Mouse (Mus musculus): ENCODE data around the gene Dohh. TPM values are rescaled to one million over a fixed set of nuclear protein-coding genes. Genes with fewer than 3 reads are reported as not detected.

Gene Dohh
- 10 to 100 TPM; 36.5 to 42.5 TPM for total RNA-seq (2021)
- long read RNA-seq, experiment 1, transcript Dohh-201 (5 exons, 1,444 nt), result major isoform, 38 of 64 reads
- long read RNA-seq, experiment 1, partial matches to known transcripts, result 26 of 64 reads
- long read RNA-seq, experiment 1, other reads (novel, unspliced or antisense), result 0 of 64 reads
- long read RNA-seq, experiment 2, transcript Dohh-201 (5 exons, 1,444 nt), result major isoform, 69 of 72 reads
- long read RNA-seq, experiment 2, partial matches to known transcripts, result 3 of 72 reads
- long read RNA-seq, experiment 2, other reads (novel, unspliced or antisense), result 0 of 72 reads

DNA sequence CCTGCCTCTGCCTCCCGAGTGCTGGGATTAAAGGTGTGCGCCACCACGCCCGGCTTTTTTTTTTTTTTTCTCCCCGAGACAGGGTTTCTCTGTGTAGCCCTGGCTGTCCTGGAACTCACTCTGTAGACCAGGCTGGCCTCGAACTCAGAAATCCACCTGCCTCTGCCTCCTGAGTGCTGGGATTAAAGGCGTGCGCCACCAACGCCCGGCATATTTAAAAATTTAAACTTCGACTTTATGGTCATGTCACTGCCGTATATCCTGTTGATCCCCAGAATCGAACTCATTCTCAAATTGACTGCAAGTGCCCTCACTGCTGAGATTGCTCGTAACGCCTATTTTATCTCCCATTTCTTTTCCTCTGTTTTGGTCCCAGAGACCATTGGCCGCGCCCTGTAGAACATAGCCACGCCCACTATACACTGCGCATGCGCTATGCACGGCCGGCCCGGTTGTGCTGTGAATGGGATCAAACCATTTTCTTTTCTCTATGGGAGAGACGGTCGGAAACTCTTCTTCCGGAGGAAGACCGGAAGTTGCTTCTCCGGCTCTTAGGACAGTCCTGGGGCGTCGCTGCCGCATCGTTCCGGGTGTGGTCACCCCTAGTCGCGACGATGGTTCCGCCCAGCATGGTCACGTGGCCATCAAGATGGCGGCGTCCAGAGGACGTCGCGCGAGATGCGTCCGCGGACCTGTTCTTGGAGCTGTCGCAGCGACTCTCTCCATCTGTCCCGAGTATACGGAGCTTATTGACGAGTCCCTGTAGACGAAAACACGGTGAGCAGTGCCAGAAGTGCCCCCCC is at the start of gene Dohh, which contains the start of gene Gm48551:
TSS of gene Dohh (plus strand) at position 627 of the 803 bp plus-strand sequence.
TSS of gene Gm48551 (plus strand) at position 665 of the 803 bp plus-strand sequence.
- intact Hi-C loops (cut with DNase I), result no loop called here
- DNase-seq, result peak; percentile 98 to 99

DNA sequence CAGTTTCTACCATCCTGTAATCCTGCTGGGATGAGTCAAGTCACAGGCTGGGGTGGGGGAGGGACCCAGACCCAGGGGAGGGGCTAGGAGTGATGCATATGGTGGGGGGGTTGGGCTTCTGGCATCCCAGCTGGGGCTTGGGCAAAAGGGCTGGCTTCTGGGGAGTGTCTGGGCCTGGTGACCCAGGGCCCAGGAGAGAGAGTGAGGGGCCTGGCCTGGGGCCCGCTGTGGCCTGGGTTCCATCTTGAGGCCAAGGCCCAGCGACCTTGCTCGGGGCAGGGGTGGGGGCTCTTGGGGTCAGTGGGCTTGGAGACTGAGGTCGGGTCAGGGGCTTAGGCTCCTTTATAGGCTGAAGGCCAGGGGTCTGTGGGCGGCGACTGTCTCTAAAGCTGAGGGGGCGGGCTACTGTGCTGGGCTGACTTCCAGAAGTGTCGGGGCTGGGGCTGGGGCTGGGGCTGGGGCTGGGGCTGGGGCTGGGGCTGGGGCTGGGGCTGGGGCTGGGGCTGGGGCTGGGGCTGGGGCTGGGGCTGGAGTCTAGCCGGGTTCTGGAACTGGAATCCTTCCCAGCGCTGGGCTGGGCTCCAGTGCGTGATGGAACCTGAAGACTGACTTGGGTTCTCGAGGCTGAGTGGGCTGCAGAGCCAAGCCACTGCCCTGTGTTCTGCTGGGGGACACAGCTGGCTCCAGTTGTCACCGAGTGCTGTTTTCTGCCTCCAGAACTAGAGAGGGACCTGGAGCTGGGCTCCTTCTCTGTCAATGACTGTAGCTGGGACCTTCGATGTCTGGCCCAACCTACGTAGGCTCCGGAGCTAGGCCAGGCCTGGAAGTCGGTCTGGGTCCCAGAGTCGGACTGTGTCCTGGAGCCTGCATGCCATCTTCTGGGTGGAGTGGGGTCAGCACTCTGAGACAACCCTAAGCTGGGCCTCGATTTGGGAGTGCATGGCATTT is 48.6 kb upstream of the Dohh start:
- intact Hi-C loops (cut with DNase I), result no loop called here
- DNase-seq, result no peak

DNA sequence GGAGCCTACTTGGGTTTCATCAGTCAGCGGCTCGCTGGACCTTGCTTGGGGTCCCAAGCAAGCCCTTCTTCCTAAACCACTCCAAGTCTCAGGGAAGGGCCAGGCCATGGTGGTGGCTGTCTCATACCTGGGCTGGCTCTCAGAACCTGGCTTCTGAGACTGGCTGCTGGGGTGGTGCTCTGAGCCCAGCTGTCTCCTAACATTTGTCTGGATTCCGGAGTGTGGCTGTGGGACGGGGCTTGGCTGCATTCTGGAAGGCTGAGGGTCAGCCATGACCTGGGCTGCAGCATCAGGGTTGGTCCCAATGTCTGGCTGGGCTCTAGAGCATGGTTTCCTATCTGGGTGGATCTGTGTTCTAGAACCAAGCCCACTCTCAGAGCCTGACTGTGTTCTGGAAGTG is 47.7 kb upstream of the Dohh start:
- intact Hi-C loops (cut with DNase I), result no loop called here
- no peak for DNase-seq

- intact Hi-C loops (cut with DNase I), result no loop called here
- DNase-seq, result no peak
Measured at GRCm38 (mm10) chr10:81340551-81341332, 43.5 kb upstream of the Dohh start.

DNA sequence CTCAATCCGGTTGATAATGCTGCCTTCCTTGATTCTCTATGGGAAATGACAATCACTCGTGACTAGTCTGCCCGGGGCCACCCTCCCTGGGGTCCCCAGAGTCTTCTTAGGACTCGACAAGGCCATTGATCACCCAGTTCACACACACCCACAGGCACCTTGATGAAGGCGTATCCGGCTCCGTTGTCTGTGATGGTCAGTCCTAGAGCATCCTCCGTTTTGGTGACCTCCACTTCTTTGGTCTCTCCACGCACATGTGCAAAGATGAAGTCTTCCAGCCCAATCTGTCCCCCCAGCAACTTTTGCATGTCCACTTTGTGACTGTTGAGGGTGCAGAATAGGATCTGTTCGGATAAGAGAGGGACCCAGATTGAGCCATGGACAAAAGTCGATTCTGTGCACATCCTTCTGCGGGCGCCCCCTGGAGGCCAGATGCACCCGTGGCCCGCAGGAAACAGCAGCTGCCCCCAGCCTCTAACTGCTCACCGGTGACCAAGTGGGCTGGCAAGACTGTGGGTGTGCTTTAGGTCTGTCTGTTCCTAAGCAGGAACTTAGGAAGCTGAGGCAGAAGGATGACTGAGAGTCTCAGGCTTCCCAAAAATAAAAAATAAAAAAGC is 42.8 kb upstream of the Dohh start:
- peak; percentile 62 to 67 for DNase-seq
- intact Hi-C loops (cut with DNase I), result no loop called here

DNA sequence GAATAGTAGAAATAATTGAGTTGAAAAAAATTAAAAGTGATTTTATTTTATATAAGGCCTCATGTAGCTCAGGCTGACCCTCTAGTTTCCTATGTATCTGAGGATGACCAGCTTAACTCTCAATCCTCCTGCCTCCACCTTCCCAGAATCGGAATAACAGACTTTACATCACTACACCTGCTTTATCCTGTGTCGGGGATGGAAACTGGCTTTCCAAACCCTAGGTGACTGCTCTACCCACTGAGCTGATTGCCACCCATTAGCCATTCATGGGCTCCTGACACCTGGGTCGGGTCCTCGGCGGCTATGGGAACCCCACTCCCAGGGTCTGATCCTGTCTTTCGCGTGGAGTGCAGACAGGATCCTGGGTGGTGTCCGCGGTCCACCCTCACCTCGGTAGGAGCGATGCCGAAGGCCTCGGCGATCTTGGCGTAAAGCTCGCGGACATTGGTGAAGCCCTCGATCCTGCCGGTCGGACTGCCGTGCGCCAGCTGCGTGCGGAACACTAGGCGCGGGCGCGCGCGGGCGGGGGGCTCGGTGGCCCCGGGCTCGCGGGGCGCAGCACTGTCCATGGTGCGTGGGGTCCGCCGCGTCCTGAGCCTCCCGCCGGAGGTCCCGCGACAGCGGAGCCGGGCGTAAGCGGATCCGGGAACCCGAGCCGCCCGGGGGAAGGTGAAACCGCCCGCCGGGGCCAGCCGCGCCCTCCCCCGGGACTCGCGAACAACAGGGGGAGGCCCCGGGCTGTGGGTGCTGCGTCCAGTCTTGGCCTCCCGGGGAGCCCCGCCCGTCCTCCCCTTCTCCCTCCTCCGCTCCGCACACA is 41.3 kb upstream of the Dohh start, which contains the start of gene Gipc3:
TSS of gene Gipc3 (minus strand) at position 581 of the 820 bp plus-strand sequence.
- no peak for DNase-seq
- intact Hi-C loops (cut with DNase I), result no loop called here

GRCm38 (mm10) chr10:81344421-81345161 is 39.6 kb upstream of the Dohh start:
- intact Hi-C loops (cut with DNase I), result no loop called here
- DNase-seq, result no peak

DNA sequence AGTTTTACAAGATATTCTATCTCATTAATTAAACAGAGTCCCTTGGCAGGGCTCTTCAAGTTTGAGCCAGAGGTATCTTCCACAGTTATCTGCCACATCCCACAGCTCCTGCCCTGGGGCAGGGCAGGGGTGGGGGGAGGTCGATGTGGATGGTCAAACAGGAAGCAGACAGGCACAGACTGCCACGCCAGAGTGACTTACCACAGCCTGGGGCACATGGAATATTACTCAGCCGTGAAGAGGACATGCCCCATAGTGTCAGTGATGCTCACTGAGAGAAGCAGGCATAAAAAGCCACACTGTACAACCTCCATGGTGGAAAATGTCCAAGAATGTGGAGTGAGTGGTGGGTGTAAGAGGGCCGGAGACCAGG is 39.1 kb upstream of the Dohh start:
- DNase-seq, result no peak
- intact Hi-C loops (cut with DNase I), result no loop called here

GRCm38 (mm10) chr10:81346453-81347067 is 37.7 kb upstream of the Dohh start:
- DNase-seq, result no peak
- intact Hi-C loops (cut with DNase I), result loop anchor here (2.0 kb wide), 1 partner anchor 58 kb away; no protein-coding TSS in a partner anchor

DNA sequence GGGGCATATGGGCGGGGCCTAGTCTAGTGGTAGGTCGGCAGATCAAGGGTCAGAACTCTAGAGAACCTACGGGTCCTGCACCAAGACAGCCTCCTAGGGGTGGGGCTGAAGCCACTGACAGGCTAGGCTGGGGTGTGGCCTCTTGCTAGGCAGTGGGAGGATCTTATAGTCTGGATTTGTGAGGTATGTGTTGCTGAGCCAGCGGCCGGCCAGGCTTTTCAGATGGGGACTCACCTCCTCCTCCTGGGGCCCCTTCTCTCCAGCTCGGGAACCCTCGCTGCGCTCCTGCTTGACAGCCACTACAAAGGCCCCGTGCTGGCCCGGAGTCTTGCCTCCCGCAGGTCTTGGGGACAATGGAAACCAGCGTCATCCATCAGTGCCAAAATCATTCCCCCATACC is 35.1 kb upstream of the Dohh start:
- no peak for DNase-seq
- intact Hi-C loops (cut with DNase I), result no loop called here

GRCm38 (mm10) chr10:81349961-81350350 is 34.3 kb upstream of the Dohh start:
- intact Hi-C loops (cut with DNase I), result no loop called here
- DNase-seq, result no peak

DNA sequence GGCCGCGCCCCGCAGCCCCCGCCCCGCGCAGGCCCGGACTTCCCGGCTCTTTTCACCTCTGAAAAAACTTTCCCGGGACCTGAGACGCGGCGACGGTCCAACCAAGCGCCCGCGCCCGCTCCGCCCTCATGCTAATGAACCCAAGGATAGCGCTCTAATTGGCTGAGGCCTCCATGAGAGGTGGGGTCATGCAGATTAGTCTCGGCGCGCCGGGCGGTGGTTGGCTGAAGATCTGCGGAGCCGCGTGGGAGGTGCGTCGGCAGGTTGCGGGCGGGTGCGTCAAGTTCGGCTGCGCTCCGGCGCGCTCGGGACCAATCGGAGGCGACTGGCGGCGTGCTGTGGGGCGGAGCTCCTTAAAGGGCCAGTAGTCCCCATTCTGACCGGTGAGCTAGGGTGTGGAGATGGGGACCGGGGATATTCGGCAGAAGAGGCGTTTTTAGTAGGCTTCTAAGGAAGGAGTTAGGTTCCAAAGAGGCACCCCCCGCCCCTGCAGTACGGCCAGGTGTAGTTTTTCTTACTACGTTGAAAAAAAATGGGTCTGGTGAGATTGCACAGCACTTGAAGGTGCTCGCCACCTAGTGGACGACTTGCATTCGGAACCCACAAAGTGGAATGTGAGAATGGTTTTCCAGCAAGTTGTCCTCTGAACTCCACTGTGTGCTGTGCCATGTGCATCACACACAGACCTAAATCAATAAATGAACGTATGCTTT is 33.7 kb upstream of the Dohh start, which contains the start of gene Hmg20b:
TSS of gene Hmg20b (minus strand) at position 130 of the 713 bp plus-strand sequence.
- peak; percentile 96 to 100 for DNase-seq
- intact Hi-C loops (cut with DNase I), result no loop called here

DNA sequence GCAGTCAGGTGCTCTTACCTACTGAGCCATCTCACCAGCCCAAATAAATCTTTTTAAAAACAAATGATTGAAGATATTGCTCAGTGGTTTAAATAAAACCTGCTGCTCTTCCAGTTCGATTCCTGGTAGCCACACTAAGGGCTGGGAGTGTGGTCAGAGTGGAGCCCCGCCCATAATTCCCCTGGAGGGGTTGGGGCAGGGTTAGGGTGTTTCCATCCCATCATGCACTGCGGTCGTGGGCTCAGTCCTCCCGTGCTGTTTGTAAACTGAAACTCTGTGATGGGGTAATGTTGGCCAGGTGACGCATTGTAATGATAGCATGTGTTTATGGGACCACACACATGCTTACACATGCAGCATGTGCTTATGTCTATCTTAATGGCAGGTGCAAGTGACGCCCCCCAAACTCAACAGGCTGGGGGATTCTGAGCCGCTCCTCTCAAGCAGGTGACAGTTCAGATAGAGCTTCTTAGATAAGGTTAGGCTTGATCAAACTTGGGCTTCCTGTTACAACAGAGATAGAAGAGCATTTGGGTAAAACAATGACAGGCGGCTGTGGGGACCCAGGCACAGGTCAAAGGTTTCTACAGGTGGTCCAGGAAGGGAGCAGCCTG is 32.4 kb upstream of the Dohh start:
- intact Hi-C loops (cut with DNase I), result no loop called here
- no peak for DNase-seq

- DNase-seq, result no peak
- intact Hi-C loops (cut with DNase I), result no loop called here
Measured at GRCm38 (mm10) chr10:81354738-81355477, 29.3 kb upstream of the Dohh start.

- no peak for DNase-seq
- intact Hi-C loops (cut with DNase I), result no loop called here
Measured at GRCm38 (mm10) chr10:81355533-81355932, 28.7 kb upstream of the Dohh start.

Data from gastrocnemius, postnatal 36 days (tissue).